Mouse (Mus musculus): ENCODE measurements around the gene Gmeb2.

- TF ChIP-seq CTCF (IDR thresholded peaks at IDR 0.05; ENCODE audit: low read depth, low read length) (no peak), POLR2A (IDR thresholded peaks at IDR 0.05; ENCODE audit: borderline replicate concordance, low read depth, low read length) (no peak)
Observed at GRCm38 (mm10) chr2:181238091-181238610, 49.7 kb downstream of the Gmeb2 start.
